Mouse (Mus musculus) cerebellum, adult 2 months (tissue): ENCODE measurements around the gene Trib2. TPM values are rescaled to one million over a fixed set of nuclear protein-coding genes. Genes with fewer than 3 reads are reported as not detected.

ENCODE experiments used
- DNase-seq, 2 experiments: peaks; one replicate each; pipeline ENCODE4 v3.0.0; 2021
- H3K27ac ChIP-seq: fragments of 200-500 bp; 2 replicates; pipeline ENCODE4 v1.5.1; 2012; ENCODE audit warnings: low read length, control low read depth, inconsistent platforms; ENCODE audit not compliant: insufficient read depth
- H3K27me3 ChIP-seq: fragments of 200-500 bp; 2 replicates; pipeline ENCODE4 v1.6.1; 2012; ENCODE audit warnings: inconsistent platforms, mild to moderate bottlenecking, low read length, moderate library complexity; ENCODE audit not compliant: control insufficient read depth, insufficient read depth
- H3K4me1 ChIP-seq: fragments of 200-500 bp; 2 replicates; pipeline ENCODE4 v1.6.1; 2011; ENCODE audit warnings: low read length; ENCODE audit not compliant: control insufficient read depth, insufficient read depth
- H3K4me3 ChIP-seq: fragments of 200-500 bp; replicated peaks from 2 replicates; pipeline ENCODE3; 2011; ENCODE audit warnings: mild to moderate bottlenecking, low read depth, low read length, control low read depth; ENCODE audit not compliant: insufficient read depth
- CTCF ChIP-seq: fragments of 200-500 bp; IDR thresholded peaks from 2 replicates; pipeline ENCODE4 v1.5.1; 2011; ENCODE audit warnings: low read depth, mild to moderate bottlenecking, control low read depth, low read length, moderate library complexity, borderline replicate concordance; ENCODE audit not compliant: insufficient read depth
- POLR2A ChIP-seq: fragments of 200-500 bp; IDR thresholded peaks from 2 replicates; pipeline ENCODE4 v1.6.1; 2011; ENCODE audit warnings: low read length, control low read depth, borderline replicate concordance; ENCODE audit not compliant: insufficient read depth
- whole genome bisulfite sequencing: fragments of 180-500 bp; shearing (Covaris S2); methylation state at CpG from one replicate; pipeline ENCODE4 v1.1.7; 2018; 5-methylcytosine and 5-hydroxymethylcytosine counted together
- polyA plus RNA-seq: library from polyadenylated mRNA; depleted of rRNA; stranded (reverse); fragments of >200 nt; gene quantifications from 2 replicates; pipeline ENCODE4 v1.2.3, GENCODE M21; 2012

Trib2 gene
- polyA plus RNA-seq, 1 experiment, result 29.1 TPM

GRCm38 (mm10) chr12:15844701-15845100, 28.0 kb upstream of the Trib2 start:
- DNase-seq, result no peak

GRCm38 (mm10) chr12:15840864-15841557, 24.3 kb upstream of the Trib2 start:
- DNase-seq, result no peak
- H3K4me3 ChIP-seq, result no peak overlapping the region
- TF ChIP-seq CTCF, result no peak
- TF ChIP-seq POLR2A, result no peak
- WGBS, result 95% methylated on average over 12 of the region's 12 CpGs
- H3K27ac ChIP-seq, result no peak overlapping the region
- no peaks in the 10 kb centered on the region; the same call in 1 of the 2 replicates for H3K27me3 ChIP-seq
- H3K4me1 ChIP-seq, result no peaks in the 10 kb centered on the region

More at GRCm38 (mm10) chr12:15844701-15845100, 28.0 kb upstream of the Trib2 start:
- H3K4me3 ChIP-seq, result no peak overlapping the region
- peaks cover 3% of the 10 kb centered on the region; the same call in 1 of the 2 replicates for H3K4me1 ChIP-seq
- 88% methylated on average over 3 of the region's 3 CpGs for WGBS
- no peak overlapping the region for H3K27ac ChIP-seq
- peaks cover 1% of the 10 kb centered on the region; the same call in 1 of the 2 replicates for H3K27me3 ChIP-seq
- TF ChIP-seq POLR2A, result no peak
- no peak for TF ChIP-seq CTCF

GRCm38 (mm10) chr12:15838201-15838600, 21.5 kb upstream of the Trib2 start:
- no peaks in the 10 kb centered on the region for H3K4me1 ChIP-seq
- TF ChIP-seq CTCF, result no peak
- TF ChIP-seq POLR2A, result no peak
- H3K27ac ChIP-seq, result no peak overlapping the region
- no peaks in the 10 kb centered on the region for H3K27me3 ChIP-seq
- WGBS, result over 99% methylated on average over 2 of the region's 2 CpGs
- H3K4me3 ChIP-seq, result no peak overlapping the region
- no peak for DNase-seq

GRCm38 (mm10) chr12:15837566-15837965, 20.8 kb upstream of the Trib2 start:
- no peak for TF ChIP-seq POLR2A
- no peak for TF ChIP-seq CTCF
- 98% methylated on average over 4 of the region's 4 CpGs for WGBS

GRCm38 (mm10) chr12:15832674-15833052, 15.9 kb upstream of the Trib2 start:
- no peak for DNase-seq
- Histone ChIP-seq H3K4me3 (no peak overlapping the region), H3K27me3 (no peaks in the 10 kb centered on the region), H3K27ac (no peak overlapping the region), H3K4me1 (no peaks in the 10 kb centered on the region)
- WGBS, result 95% methylated on average over 7 of the region's 7 CpGs
- no peak for TF ChIP-seq CTCF

More at GRCm38 (mm10) chr12:15837566-15837965, 20.8 kb upstream of the Trib2 start:
- no peak for DNase-seq
- no peaks in the 10 kb centered on the region for H3K27me3 ChIP-seq
- no peak overlapping the region for H3K4me3 ChIP-seq
- no peak overlapping the region for H3K27ac ChIP-seq
- no peaks in the 10 kb centered on the region for H3K4me1 ChIP-seq

GRCm38 (mm10) chr12:15831941-15832673, 15.4 kb upstream of the Trib2 start:
- WGBS, result 93% methylated on average over 3 of the region's 3 CpGs
- TF ChIP-seq POLR2A (no peak), CTCF (no peak)
- DNase-seq, result no peak
- no peak overlapping the region for H3K27ac ChIP-seq
- no peaks in the 10 kb centered on the region for H3K4me1 ChIP-seq
- no peak overlapping the region for H3K4me3 ChIP-seq
- no peaks in the 10 kb centered on the region for H3K27me3 ChIP-seq

GRCm38 (mm10) chr12:15830750-15831149, 14.0 kb upstream of the Trib2 start:
- Histone ChIP-seq H3K27ac (no peak overlapping the region), H3K4me1 (no peaks in the 10 kb centered on the region), H3K4me3 (no peak overlapping the region), H3K27me3 (no peaks in the 10 kb centered on the region)
- no peak for TF ChIP-seq CTCF
- no peak for TF ChIP-seq POLR2A
- 89% methylated on average over 3 of the region's 3 CpGs for WGBS
- no peak for DNase-seq
